Mouse (Mus musculus): ENCODE data around the gene Lfng. TPM values are rescaled to one million over a fixed set of nuclear protein-coding genes. Genes with fewer than 3 reads are reported as not detected.
A peak's percentile ranks its signal among the peaks of the same experiment; 100 is the strongest.

Lfng gene
- polyA plus RNA-seq, 1 experiment: 37.0 TPM

DNA sequence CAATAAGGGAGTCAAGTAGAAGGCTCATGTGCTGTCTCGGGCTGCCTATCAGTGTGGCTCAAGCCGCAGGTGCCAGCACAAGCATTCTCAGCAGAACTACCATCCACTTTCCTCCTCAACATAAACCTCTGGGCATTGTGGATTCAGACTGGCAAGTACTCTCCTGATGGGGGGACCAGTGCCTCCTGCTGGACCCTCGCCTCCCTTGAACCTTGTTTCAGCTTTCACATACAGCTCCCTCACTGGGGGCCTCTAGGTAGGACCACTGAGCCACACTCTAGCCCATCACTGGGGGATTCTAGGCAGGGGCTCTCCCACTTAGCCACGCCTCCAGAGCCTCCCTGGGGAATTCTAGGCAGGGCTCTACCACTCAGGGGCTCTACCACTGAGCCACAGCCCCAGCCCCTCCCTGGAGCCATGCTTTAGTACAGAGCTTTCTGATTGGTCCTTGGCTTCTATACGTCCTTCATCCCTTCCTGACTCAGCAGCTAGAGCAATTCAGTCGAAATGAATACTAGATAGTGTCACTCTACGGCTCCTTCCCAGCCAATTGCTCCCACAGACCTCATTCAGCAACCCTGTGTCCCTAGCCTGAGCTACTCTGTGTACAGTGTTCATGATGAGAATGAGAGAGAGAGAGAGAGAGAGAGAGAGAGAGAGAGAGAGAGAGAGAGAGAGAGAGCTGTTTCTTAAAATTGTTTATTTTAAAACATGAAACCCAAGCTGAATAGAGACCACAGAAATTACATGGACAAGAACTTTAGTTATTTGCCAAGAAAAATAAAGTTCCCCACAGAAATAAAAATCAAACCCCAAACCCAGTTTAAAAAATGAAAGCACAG, 13.0 kb downstream of the Lfng start:
- no peak overlapping the region for H3K4me3 ChIP-seq (ENCODE audit: insufficient read depth, low read length)
- TF ChIP-seq CTCF (IDR thresholded peaks at IDR 0.05; ENCODE audit: extremely low read depth, insufficient read depth, low read length): no peak
- TF ChIP-seq POLR2A (IDR thresholded peaks at IDR 0.05; ENCODE audit: extremely low read depth, insufficient read depth, low read length): 0 out of 2 replicates have a peak, but pooled peaks have one; percentile 26
- no peak overlapping the region for H3K27ac ChIP-seq (ENCODE audit: insufficient read depth, low read length)
- H3K4me1 ChIP-seq (ENCODE audit: control insufficient read depth, insufficient read depth, low read length): no peaks in the 10 kb centered on the region

DNA sequence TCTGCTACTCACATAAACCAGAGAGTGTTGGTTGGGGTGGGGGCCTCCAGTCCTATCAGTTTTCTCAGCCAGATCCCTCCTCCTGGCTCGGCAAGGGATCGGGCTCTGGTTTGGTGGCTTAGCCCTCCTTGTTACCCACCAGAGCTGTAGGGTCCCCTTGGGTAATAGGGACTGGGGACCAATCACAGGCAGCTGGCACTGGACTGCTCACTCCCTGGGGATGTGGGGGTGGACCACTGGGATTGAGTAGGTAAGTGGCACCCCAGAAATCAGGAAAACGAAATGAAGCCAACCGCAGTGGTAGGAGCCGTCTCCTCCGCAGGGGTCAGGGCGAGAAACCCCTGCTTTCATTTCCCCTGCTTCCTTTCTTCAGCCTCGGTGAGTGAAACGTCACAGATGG, 14.0 kb downstream of the Lfng start:
- Histone ChIP-seq H3K4me1 (ENCODE audit: control insufficient read depth, insufficient read depth, low read length) (no peaks in the 10 kb centered on the region), H3K4me3 (ENCODE audit: insufficient read depth, low read length) (no peak overlapping the region), H3K27ac (ENCODE audit: insufficient read depth, low read length) (no peak overlapping the region)
- TF ChIP-seq CTCF (IDR thresholded peaks at IDR 0.05; ENCODE audit: extremely low read depth, insufficient read depth, low read length): no peak
- TF ChIP-seq POLR2A (IDR thresholded peaks at IDR 0.05; ENCODE audit: extremely low read depth, insufficient read depth, low read length): no peak

DNA sequence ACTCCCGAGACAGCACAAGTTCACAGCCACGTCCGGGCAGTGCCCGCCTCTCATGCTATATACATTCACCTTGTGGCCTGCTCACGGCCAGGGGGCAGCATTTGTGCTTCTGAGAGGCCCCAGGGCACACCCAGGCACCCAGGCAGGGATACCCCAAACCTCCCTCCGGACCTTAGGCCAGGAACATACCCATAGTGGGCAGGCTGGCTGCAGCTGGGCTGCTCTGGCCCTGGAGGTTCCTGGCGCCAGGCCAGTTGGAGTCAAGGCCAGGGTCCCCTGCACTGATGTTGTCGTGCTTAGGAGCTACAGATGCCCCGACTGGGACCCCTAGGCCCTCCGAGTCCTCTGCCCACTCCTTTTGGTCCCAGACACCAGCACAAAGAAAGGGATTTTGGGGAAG, 14.4 kb downstream of the Lfng start:
- no peak for TF ChIP-seq POLR2A (IDR thresholded peaks at IDR 0.05; ENCODE audit: extremely low read depth, insufficient read depth, low read length)
- no peak for TF ChIP-seq CTCF (IDR thresholded peaks at IDR 0.05; ENCODE audit: extremely low read depth, insufficient read depth, low read length)
- no peak overlapping the region for H3K4me3 ChIP-seq (ENCODE audit: insufficient read depth, low read length)
- no peak overlapping the region for H3K27ac ChIP-seq (ENCODE audit: insufficient read depth, low read length)
- no peaks in the 10 kb centered on the region for H3K4me1 ChIP-seq (ENCODE audit: control insufficient read depth, insufficient read depth, low read length)

GRCm38 (mm10) chr5:140622978-140623670, 16.0 kb downstream of the Lfng start:
- Histone ChIP-seq H3K4me1 (ENCODE audit: control insufficient read depth, insufficient read depth, low read length) (no peaks in the 10 kb centered on the region), H3K4me3 (ENCODE audit: insufficient read depth, low read length) (no peak overlapping the region), H3K27ac (ENCODE audit: insufficient read depth, low read length) (no peak overlapping the region)
- TF ChIP-seq CTCF (IDR thresholded peaks at IDR 0.05; ENCODE audit: extremely low read depth, insufficient read depth, low read length): no peak

- H3K4me3 ChIP-seq (ENCODE audit: insufficient read depth, low read length): no peak overlapping the region
- H3K4me1 ChIP-seq (ENCODE audit: control insufficient read depth, insufficient read depth, low read length): no peaks in the 10 kb centered on the region
- TF ChIP-seq CTCF (IDR thresholded peaks at IDR 0.05; ENCODE audit: extremely low read depth, insufficient read depth, low read length) (no peak), POLR2A (IDR thresholded peaks at IDR 0.05; ENCODE audit: extremely low read depth, insufficient read depth, low read length) (no peak)
- H3K27ac ChIP-seq (ENCODE audit: insufficient read depth, low read length): no peak overlapping the region
These were observed 16.7 kb downstream of the Lfng start for GRCm38 (mm10) chr5:140623791-140624190.

- Histone ChIP-seq H3K27ac (ENCODE audit: insufficient read depth, low read length) (no peak overlapping the region), H3K4me3 (ENCODE audit: insufficient read depth, low read length) (no peak overlapping the region), H3K4me1 (ENCODE audit: control insufficient read depth, insufficient read depth, low read length) (no peaks in the 10 kb centered on the region)
- TF ChIP-seq CTCF (IDR thresholded peaks at IDR 0.05; ENCODE audit: extremely low read depth, insufficient read depth, low read length) (no peak), POLR2A (IDR thresholded peaks at IDR 0.05; ENCODE audit: extremely low read depth, insufficient read depth, low read length) (no peak)
These were observed 17.1 kb downstream of the Lfng start for GRCm38 (mm10) chr5:140624238-140624637.

DNA sequence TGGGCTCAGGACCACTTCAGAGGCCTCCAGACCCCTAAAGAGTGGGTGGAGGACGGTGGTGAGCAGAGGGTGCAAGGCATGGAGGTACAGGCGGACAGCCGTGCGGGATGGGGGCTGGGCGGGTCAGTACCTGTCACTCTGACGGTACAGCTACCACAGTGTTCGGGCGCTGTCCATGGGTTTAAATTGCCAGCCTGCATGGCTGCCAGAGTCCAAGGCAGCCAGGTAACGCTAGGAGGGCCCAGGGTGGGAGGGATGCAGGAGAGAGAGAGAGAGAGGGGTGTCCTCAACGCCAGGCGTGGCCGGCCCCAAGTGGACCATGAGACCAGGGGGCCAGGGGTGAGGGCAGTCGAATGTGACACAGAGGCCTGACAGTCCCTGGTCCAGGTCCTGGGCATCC, 17.8 kb downstream of the Lfng start:
- H3K4me3 ChIP-seq (ENCODE audit: insufficient read depth, low read length): no peak overlapping the region
- TF ChIP-seq POLR2A (IDR thresholded peaks at IDR 0.05; ENCODE audit: extremely low read depth, insufficient read depth, low read length): no peak
- no peak for TF ChIP-seq CTCF (IDR thresholded peaks at IDR 0.05; ENCODE audit: extremely low read depth, insufficient read depth, low read length)
- H3K27ac ChIP-seq (ENCODE audit: insufficient read depth, low read length): no peak overlapping the region
- H3K4me1 ChIP-seq (ENCODE audit: control insufficient read depth, insufficient read depth, low read length): no peaks in the 10 kb centered on the region

DNA sequence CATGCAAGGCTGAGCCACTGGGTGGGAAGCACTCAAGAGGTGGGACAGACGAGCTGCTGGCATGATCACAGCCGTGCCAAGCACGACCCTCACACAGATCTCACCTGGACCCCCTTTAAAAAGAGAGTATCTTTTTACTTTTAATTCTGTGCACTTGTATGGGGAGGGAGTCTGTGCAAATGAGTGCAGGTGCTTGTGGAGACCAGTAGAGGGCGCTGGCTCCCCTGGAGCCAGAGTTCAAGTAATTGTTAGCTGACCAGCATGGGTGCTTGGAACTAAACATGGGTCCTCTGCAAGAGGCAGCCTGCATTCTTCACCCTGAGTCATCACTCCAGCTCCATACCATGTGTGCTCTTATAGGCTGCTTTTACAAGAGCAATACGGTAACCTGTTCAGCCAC, 20.5 kb downstream of the Lfng start:
- Histone ChIP-seq H3K4me1 (ENCODE audit: control insufficient read depth, insufficient read depth, low read length) (no peaks in the 10 kb centered on the region), H3K4me3 (ENCODE audit: insufficient read depth, low read length) (no peak overlapping the region), H3K27ac (ENCODE audit: insufficient read depth, low read length) (no peak overlapping the region)
- no peak for TF ChIP-seq POLR2A (IDR thresholded peaks at IDR 0.05; ENCODE audit: extremely low read depth, insufficient read depth, low read length)
- peak; percentile 18; the same call in 1 of the 2 replicates for TF ChIP-seq CTCF (IDR thresholded peaks at IDR 0.05; ENCODE audit: extremely low read depth, insufficient read depth, low read length)

DNA sequence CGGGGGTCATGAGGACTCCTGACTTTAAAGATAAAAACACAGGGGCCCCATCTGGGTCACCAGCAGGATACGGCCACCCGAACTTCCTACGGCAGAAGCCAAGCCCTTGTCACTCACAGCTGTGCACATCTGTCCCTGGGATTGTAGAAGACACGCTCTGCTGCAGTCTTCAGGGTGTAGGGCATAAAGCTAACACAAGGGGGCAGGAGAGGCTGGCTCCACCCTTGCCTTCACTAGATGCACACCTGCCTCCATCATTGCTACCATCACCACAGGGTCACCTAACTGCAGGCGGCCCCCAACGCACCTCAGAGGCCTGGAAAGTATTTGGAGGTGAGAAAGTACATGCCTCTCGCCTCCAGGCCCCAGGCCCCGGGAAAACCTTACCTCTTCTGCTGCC, 21.9 kb downstream of the Lfng start:
- no peaks in the 10 kb centered on the region for H3K4me1 ChIP-seq (ENCODE audit: control insufficient read depth, insufficient read depth, low read length)
- no peak overlapping the region for H3K27ac ChIP-seq (ENCODE audit: insufficient read depth, low read length)
- H3K4me3 ChIP-seq (ENCODE audit: insufficient read depth, low read length): no peak overlapping the region
- no peak for TF ChIP-seq POLR2A (IDR thresholded peaks at IDR 0.05; ENCODE audit: extremely low read depth, insufficient read depth, low read length)
- peak; percentile 36 for TF ChIP-seq CTCF (IDR thresholded peaks at IDR 0.05; ENCODE audit: extremely low read depth, insufficient read depth, low read length)

DNA sequence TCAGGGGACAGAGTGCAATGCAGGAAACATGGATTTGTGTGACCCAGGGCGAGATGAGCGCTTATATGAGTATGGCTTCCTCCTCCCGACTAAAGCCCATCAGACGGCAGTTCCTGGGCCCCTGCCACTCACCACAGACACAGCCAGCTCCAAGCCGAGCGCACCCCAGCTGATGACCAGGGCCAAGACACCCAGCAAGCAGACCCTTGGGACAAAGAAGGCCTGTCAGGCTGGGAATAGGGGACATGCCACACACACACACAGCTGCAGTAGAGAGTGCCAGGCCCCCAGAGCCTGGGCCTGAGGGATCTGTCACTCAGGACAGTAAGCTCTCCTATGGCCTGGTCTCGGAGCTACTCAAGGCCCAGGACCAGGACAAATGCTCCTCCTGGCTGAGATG, 26.3 kb downstream of the Lfng start:
- H3K4me1 ChIP-seq (ENCODE audit: control insufficient read depth, insufficient read depth, low read length): peaks cover 10% of the 10 kb centered on the region
- no peak overlapping the region for H3K27ac ChIP-seq (ENCODE audit: insufficient read depth, low read length)
- H3K4me3 ChIP-seq (ENCODE audit: insufficient read depth, low read length): no peak overlapping the region
- no peak for TF ChIP-seq CTCF (IDR thresholded peaks at IDR 0.05; ENCODE audit: extremely low read depth, insufficient read depth, low read length)
- no peak for TF ChIP-seq POLR2A (IDR thresholded peaks at IDR 0.05; ENCODE audit: extremely low read depth, insufficient read depth, low read length)

Data from cortical plate, adult 2 months (tissue).